Mouse (Mus musculus) megakaryocyte, embryonic 14.5 days (primary cell): Measurements from ENCODE around the gene Sema5a. TPM values are rescaled to one million over a fixed set of nuclear protein-coding genes. Genes with fewer than 3 reads are reported as not detected.

Experiments
- H3K27me3 ChIP-seq: replicated peaks from 2 replicates; pipeline ENCODE3; 2012; ENCODE audit warnings: inconsistent platforms
- H3K36me3 ChIP-seq: replicated peaks from 2 replicates; pipeline ENCODE3; 2012; ENCODE audit warnings: low read length, inconsistent platforms, mixed read lengths
- H3K4me1 ChIP-seq: 2 replicates; pipeline ENCODE4 v1.6.1; 2012; ENCODE audit warnings: inconsistent platforms
- H3K4me3 ChIP-seq: replicated peaks from 2 replicates; pipeline ENCODE3; 2012; ENCODE audit warnings: moderate library complexity, mild to moderate bottlenecking, inconsistent platforms
- H3K9me3 ChIP-seq: 2 replicates; pipeline ENCODE4 v1.6.1; 2012; ENCODE audit warnings: inconsistent platforms
- FLI1 ChIP-seq: IDR thresholded peaks from 2 replicates; pipeline ENCODE4 v1.6.1; 2012; ENCODE audit warnings: low read length, inconsistent platforms, mixed read lengths
- GATA1 ChIP-seq: IDR thresholded peaks from 3 replicates; pipeline ENCODE4 v1.6.1; 2012; ENCODE audit warnings: mixed read lengths, low read length, inconsistent platforms, borderline replicate concordance
- polyA plus RNA-seq: library from polyadenylated mRNA; stranded (reverse); fragments of >175 nt; gene quantifications from 2 replicates; pipeline ENCODE4 v1.2.3, GENCODE M21; 2012; ENCODE audit warnings: low replicate concordance; ENCODE audit not compliant: insufficient read depth

Gene Sema5a
- polyA plus RNA-seq, 1 experiment, result not detected

DNA sequence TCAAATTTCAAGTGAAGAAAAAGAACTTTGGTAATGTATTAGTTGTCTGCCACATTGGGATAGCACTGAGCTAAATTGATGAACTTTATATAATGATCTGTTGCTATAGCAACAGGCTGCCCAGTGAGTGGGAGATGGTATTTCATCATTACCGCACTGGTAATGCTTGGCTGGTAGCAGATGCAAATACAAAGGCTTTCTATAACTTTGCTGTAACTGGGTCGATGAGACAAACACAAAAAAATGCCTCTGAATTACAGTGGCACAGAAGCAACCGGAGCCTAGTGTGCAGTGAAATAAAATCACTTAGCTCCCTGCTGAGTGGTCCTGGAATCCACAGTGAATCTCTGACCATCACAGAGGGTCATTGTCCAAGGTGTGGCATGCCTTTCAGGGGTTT, 352.6 kb downstream of the Sema5a start:
- H3K4me3 ChIP-seq, result no peak overlapping the region
- no peaks in the 10 kb centered on the region for H3K4me1 ChIP-seq
- no peaks in the 10 kb centered on the region for H3K9me3 ChIP-seq
- no peaks in the 10 kb centered on the region for H3K27me3 ChIP-seq
- TF ChIP-seq FLI1 (no peak), GATA1 (no peak)
- H3K36me3 ChIP-seq, result no peaks in the 10 kb centered on the region

DNA sequence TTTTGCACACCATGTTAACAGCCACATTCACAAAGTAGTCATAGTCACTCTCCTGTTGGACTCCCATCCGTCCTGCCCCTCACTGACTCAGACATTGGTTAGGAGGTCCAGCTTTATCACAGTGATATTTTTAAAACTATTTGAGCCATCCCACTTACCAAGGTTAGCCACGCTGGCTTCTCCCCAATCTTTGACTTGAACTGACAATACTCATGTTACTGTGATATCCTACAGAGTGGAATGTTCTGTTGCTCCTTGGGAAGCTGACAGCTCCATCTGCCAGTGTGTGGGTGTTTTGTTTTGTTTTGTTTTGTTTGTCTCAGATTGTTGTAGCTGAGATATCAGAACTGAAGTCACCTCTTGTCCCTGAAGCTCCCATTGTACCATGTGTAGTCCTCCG, 362.6 kb downstream of the Sema5a start:
- no peaks in the 10 kb centered on the region for H3K4me1 ChIP-seq
- no peaks in the 10 kb centered on the region for H3K36me3 ChIP-seq
- no peak for TF ChIP-seq FLI1
- TF ChIP-seq GATA1, result no peak
- no peaks in the 10 kb centered on the region for H3K27me3 ChIP-seq
- no peaks in the 10 kb centered on the region for H3K9me3 ChIP-seq
- no peak overlapping the region for H3K4me3 ChIP-seq

DNA sequence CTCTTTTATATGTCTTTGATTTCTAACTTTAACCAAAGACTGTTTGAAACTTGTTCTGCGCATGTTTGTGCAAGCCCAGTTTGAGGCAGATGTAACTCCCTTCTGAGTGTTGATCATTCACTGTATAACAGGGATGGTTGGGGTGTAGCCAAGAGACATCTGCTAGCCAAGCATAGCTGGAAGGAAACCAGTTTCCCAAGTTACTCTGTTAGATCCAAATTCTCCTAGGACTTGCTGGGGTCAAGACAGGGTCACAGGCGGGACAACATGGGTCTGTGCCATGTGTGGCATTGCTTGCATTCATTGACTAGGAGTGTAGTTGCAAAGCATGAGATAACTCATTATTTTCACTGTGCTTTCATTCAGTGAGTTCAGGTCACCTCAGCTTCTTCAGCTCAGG, 366.2 kb downstream of the Sema5a start:
- H3K27me3 ChIP-seq, result no peaks in the 10 kb centered on the region
- no peaks in the 10 kb centered on the region for H3K36me3 ChIP-seq
- H3K4me3 ChIP-seq, result no peak overlapping the region
- no peak for TF ChIP-seq GATA1
- TF ChIP-seq FLI1, result no peak
- H3K4me1 ChIP-seq, result no peaks in the 10 kb centered on the region
- no peaks in the 10 kb centered on the region for H3K9me3 ChIP-seq

DNA sequence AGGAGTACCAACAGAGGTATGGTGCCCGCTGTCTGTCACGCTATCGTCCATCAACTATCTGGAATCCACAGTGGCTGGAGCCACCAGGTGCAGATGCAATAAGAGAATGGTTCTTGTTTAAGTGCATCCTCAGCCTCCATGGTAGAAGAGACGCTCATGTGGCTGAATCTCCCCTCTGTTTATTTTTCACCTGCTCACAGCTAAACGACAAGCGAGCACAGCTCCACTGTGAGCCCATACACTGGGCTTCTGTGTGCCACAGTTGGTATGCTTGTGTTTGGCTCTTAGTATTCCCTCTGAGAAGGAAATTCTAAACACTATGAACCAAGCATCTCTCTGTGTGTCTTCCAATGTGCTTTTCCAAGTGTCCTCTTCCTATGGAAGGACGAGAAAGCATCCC, 366.6 kb downstream of the Sema5a start:
- no peaks in the 10 kb centered on the region for H3K9me3 ChIP-seq
- no peaks in the 10 kb centered on the region for H3K27me3 ChIP-seq
- no peaks in the 10 kb centered on the region for H3K4me1 ChIP-seq
- H3K4me3 ChIP-seq, result no peak overlapping the region
- TF ChIP-seq GATA1 (no peak), FLI1 (no peak)
- no peaks in the 10 kb centered on the region for H3K36me3 ChIP-seq

DNA sequence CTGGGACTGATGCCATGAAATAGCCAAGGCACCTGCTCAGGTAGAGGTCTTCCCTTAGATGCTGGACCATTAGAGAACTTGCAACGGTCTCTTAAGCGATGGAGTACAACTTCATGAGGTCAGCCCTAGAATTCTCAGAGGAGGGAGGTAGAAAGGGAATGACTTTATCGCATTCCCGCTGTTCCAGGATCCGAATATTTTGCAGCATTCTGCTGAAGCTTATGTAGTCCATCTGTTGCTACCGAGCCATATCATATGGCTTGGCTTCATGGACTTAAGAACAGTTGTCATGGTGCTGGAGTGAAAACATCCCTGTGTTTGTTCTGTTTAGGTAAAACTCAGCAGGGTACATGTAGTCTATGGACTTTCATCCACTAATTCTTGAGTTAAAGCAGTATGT, 369.1 kb downstream of the Sema5a start:
- Histone ChIP-seq H3K9me3 (peaks cover 4% of the 10 kb centered on the region; the same call in 1 of the 2 replicates), H3K27me3 (no peaks in the 10 kb centered on the region), H3K36me3 (no peaks in the 10 kb centered on the region), H3K4me1 (no peaks in the 10 kb centered on the region), H3K4me3 (no peak overlapping the region)
- TF ChIP-seq GATA1 (no peak), FLI1 (no peak)

GRCm38 (mm10) chr15:32615773-32616172, 371.2 kb downstream of the Sema5a start:
- H3K9me3 ChIP-seq, result peaks cover 5% of the 10 kb centered on the region; the same call in 1 of the 2 replicates
- H3K4me3 ChIP-seq, result no peak overlapping the region
- no peaks in the 10 kb centered on the region for H3K36me3 ChIP-seq
- H3K27me3 ChIP-seq, result no peaks in the 10 kb centered on the region
- TF ChIP-seq GATA1 (no peak), FLI1 (no peak)
- no peaks in the 10 kb centered on the region for H3K4me1 ChIP-seq

GRCm38 (mm10) chr15:32619199-32619598, 374.6 kb downstream of the Sema5a start:
- Histone ChIP-seq H3K4me3 (no peak overlapping the region), H3K9me3 (peaks cover 5% of the 10 kb centered on the region; the same call in 1 of the 2 replicates), H3K27me3 (no peaks in the 10 kb centered on the region), H3K36me3 (no peaks in the 10 kb centered on the region), H3K4me1 (no peaks in the 10 kb centered on the region)
- TF ChIP-seq FLI1, result no peak
- no peak for TF ChIP-seq GATA1

GRCm38 (mm10) chr15:32623037-32623739, 378.6 kb downstream of the Sema5a start:
- H3K4me3 ChIP-seq, result no peak overlapping the region
- TF ChIP-seq FLI1 (no peak), GATA1 (no peak)
- peaks cover 14% of the 10 kb centered on the region; the same call in 1 of the 2 replicates for H3K9me3 ChIP-seq
- no peaks in the 10 kb centered on the region for H3K4me1 ChIP-seq
- no peaks in the 10 kb centered on the region for H3K27me3 ChIP-seq
- no peaks in the 10 kb centered on the region for H3K36me3 ChIP-seq

- H3K36me3 ChIP-seq, result no peaks in the 10 kb centered on the region
- H3K9me3 ChIP-seq, result peaks cover 9% of the 10 kb centered on the region; the same call in 1 of the 2 replicates
- H3K4me3 ChIP-seq, result no peak overlapping the region
- H3K4me1 ChIP-seq, result no peaks in the 10 kb centered on the region
- TF ChIP-seq FLI1 (no peak), GATA1 (no peak)
- H3K27me3 ChIP-seq, result no peaks in the 10 kb centered on the region
Observed at GRCm38 (mm10) chr15:32624106-32624505, 379.5 kb downstream of the Sema5a start.

- TF ChIP-seq GATA1 (no peak), FLI1 (no peak)
Observed at GRCm38 (mm10) chr15:32626031-32626430, 381.4 kb downstream of the Sema5a start.

More at GRCm38 (mm10) chr15:32626031-32626430, 381.4 kb downstream of the Sema5a start:
- no peak overlapping the region for H3K4me3 ChIP-seq
- H3K9me3 ChIP-seq, result peaks cover 11% of the 10 kb centered on the region
- H3K27me3 ChIP-seq, result no peaks in the 10 kb centered on the region
- no peaks in the 10 kb centered on the region for H3K4me1 ChIP-seq
- H3K36me3 ChIP-seq, result no peaks in the 10 kb centered on the region
